Mouse (Mus musculus): ENCODE results near the gene Rhox2g.
"Not testable (repeated sequence)": the region's sequence is repeated elsewhere in the genome, so short reads cannot be mapped to it uniquely, and the experiment has no call there.

Rhox2g gene

GRCm38 (mm10) chrX:37643370-37643769 is at the start of gene Rhox2g:
Gene Rhox2g (minus strand): TSS chrX:37643470.
- DNase-seq (ENCODE audit: low spot score in 2 of 2) = not testable (repeated sequence)

GRCm38 (mm10) chrX:37692261-37692660 is 49.0 kb upstream of the Rhox2g start:
- DNase-seq (ENCODE audit: low spot score in 2 of 2) = no peak

GRCm38 (mm10) chrX:37683031-37683715 is 39.9 kb upstream of the Rhox2g start:
- no peak for DNase-seq (ENCODE audit: low spot score in 2 of 2)

GRCm38 (mm10) chrX:37673177-37673576 is 29.9 kb upstream of the Rhox2g start, which contains the start of gene Rhox2h:
Gene Rhox2h (minus strand): TSS chrX:37673277.
- DNase-seq (ENCODE audit: low spot score in 2 of 2) = not testable (repeated sequence)

- not testable (repeated sequence) for DNase-seq (ENCODE audit: low spot score in 2 of 2)
Measured at GRCm38 (mm10) chrX:37668664-37669063, 25.4 kb upstream of the Rhox2g start, which contains the start of gene Rhox3h. Gene Rhox3h (minus strand): TSS chrX:37668764.

- DNase-seq (ENCODE audit: low spot score in 2 of 2) = not testable (repeated sequence)
Measured at GRCm38 (mm10) chrX:37651227-37651626, 8.0 kb upstream of the Rhox2g start, which contains the start of gene Rhox4g. Gene Rhox4g (minus strand): TSS chrX:37651327.

GRCm38 (mm10) chrX:37628512-37628911 is 14.8 kb downstream of the Rhox2g start, which contains the start of gene Rhox3g:
Gene Rhox3g (minus strand): TSS chrX:37628612.
- DNase-seq (ENCODE audit: low spot score in 2 of 2) = not testable (repeated sequence)

GRCm38 (mm10) chrX:37607604-37608003 is 35.7 kb downstream of the Rhox2g start, which contains the start of gene Rhox4f:
Gene Rhox4f (minus strand): TSS chrX:37607704.
- DNase-seq (ENCODE audit: low spot score in 2 of 2) = not testable (repeated sequence)

Data from urinary bladder, postnatal 4 days (tissue).